Mouse (Mus musculus) megakaryocyte, embryonic 14.5 days (primary cell): Measurements from ENCODE around the gene Mcpt2.

Experiments
- FLI1 ChIP-seq: IDR thresholded peaks from 2 replicates; pipeline ENCODE4 v1.6.1; 2012; ENCODE audit warnings: low read length, inconsistent platforms, mixed read lengths
- GATA1 ChIP-seq: IDR thresholded peaks from 3 replicates; pipeline ENCODE4 v1.6.1; 2012; ENCODE audit warnings: mixed read lengths, low read length, inconsistent platforms, borderline replicate concordance

- no peak for TF ChIP-seq GATA1
- TF ChIP-seq FLI1 = no peak
Observed at GRCm38 (mm10) chr14:56085167-56085566, 43.3 kb downstream of the Mcpt2 start, which contains the start of gene Mcpt8.
